Mouse (Mus musculus) ZHBTc4 (cell line): ENCODE measurements around the gene A830031A19Rik.
A peak's percentile ranks its signal among the peaks of the same experiment; 100 is the strongest.

Experiments used
- DNase-seq: peaks from one replicate; pipeline ENCODE4 v3.0.0-alpha.2; 2011; ENCODE audit warnings: low read depth, low spot score

The A830031A19Rik gene

DNA sequence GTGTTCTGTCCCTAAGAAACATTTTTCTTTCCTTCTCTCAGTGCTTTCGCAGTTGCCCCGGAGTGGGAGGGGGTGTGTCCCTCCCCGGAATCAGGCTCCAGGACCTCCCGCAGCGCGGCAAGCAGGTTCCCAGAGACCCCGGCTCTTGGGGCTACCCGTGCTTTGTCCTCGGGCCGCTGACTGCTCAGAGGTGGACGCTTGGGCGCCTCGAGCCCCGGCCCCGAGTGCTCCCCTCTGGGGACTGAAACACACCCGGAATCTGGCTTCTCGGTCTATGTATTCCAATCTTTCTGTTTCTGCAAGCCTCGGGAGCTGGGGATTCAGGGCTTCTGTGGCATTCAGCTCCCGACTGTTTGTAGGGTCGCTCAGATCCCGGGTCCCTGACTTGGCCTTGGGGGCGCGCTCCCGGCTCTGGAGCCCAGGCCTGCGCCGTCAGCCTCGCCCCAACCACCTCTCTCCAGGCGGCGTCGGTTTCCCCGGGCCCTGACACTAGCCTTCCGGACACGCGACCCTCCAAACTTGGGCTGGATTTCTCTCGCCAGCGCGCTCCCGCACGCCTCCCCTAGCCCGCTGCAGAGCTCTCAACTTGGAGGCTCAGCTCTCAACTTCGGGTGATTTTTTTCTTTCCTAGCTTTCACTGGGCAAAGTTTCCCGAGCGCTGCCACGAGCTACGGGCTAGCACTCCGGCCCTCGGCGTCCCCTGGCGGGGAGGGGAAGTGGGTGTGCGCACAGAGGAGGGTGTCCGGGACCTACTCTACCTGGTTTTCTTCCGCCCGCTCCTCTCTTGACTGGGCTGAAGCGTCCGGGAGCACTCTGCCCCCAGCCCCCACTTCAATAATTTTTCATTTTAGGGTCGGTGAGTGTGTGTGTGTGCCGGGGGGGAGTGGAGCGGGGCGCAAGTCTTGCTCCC is 2.2 kb upstream of the A830031A19Rik start:
- DNase-seq = peak; percentile 71

DNA sequence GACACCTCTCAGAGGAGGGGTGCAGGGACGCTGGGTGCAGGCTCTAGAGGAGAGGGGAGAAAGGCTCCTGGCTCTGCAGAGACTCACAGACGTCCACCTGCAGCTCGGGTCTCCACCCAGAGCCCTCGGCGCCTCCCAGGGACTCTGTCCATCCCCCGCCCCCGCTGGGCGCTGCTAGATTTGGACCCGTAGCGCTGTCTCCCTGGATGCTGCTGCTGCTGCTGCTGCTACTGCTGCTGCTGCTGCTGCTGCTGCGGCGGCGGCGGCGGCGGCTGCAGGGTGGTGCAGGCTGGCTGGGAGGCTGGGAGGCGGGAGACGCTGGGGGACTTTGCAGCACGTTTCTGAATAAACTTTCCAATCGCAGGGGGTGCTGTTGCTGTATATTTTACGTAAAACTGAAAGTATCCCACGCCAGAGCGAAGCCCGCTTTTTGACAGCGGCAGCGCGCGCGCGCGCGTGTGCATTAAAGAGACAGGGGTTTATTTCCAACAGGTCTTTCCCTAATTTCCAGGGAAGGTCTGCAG is 1.3 kb upstream of the A830031A19Rik start:
- peak; percentile 71 for DNase-seq

DNA sequence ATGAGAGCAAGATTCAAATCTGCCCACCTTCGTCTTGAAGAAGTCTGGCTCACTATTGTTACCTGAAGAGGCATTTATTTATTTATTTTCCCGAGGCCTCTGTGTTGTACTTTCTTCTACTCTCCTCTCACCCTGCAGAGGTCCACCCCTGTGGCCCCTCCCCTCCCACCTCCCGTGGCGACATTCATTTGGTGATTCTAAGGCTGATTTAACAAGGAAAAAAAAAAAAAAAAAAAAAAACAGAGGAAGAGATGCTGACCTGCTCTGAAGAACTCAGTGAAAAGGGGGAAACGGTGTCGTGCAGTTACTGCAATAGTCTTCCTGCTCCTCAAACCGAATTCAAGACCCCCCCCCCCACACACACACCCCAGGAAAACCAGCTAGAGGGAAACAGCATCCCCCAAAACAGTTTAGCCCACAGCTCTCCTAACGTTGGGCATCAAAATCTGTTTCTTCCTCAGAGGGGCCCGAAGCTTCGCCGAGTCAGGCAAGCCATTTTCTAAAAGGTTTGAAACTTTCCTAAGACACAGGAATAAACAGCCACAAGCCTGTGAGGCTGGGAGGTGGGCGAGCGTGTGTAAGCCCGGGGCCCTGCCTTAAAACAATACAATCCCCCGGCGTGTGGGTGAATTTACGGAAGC is 752 bp upstream of the A830031A19Rik start:
- DNase-seq = peak; percentile 83

DNA sequence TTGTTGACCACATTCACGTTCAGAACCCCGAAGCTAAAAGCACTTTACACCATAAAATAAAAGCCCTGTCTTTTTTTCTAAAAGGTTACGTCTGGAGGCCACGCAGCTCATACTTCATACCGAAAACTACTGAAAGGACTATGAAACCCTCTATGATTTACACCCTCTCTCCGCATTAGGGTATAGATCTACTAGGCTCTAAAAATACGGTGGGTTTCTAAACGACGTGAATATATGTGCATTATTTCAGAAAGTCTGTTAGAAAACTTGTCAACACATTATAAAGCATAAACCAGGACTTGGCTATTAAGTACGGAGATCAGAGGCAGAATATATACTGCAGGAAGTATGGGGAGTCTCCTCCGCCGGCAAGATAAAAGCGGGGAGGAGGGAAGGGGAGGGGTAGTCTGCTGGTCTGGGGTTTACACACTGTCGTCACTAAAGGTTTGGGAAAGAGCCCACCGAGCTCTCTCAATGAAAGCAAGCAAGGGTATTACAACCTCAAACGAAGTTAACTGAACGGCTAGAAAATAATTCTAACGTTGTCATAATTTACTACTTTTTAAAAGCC is 748 bp downstream of the A830031A19Rik start:
- no peak for DNase-seq

DNA sequence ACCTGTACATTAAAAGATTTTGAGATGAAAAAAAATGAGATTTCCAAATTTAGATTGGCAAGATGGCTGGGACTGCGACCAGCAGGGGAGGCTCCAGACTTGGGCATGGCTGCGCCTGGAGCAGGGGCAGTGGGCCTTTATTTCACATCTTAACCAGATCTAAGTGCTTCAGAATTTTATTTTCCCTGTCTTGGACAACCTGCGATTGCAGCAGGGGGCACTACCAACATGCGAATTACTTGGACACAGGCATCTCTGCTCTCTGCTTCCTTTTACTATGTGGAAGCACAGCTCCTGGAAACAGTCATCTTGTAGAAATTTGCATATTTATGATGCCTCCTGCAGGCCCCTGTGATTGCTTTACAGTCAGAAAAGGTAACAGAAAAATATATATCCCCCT is 9.5 kb downstream of the A830031A19Rik start:
- DNase-seq = no peak

DNA sequence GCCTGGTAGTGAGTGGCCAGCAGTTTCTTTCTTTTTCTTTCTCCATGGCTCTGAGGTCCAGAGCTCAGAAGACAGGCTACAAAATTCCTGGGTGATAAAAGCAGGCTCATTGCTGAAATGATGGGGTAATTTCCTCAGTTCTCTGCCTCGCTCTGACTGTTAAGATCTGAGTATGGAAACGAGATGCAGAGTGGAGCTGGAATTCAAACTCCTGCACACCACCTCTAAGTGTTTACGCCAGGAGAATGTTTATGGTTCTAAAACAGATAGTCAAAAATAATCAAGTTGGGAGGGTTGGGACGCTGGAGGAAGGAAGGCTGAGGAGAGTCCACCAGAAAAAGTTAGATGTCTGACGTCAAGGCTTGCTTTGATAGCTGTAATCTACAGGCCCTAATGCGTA is 10.6 kb downstream of the A830031A19Rik start:
- DNase-seq = no peak

DNA sequence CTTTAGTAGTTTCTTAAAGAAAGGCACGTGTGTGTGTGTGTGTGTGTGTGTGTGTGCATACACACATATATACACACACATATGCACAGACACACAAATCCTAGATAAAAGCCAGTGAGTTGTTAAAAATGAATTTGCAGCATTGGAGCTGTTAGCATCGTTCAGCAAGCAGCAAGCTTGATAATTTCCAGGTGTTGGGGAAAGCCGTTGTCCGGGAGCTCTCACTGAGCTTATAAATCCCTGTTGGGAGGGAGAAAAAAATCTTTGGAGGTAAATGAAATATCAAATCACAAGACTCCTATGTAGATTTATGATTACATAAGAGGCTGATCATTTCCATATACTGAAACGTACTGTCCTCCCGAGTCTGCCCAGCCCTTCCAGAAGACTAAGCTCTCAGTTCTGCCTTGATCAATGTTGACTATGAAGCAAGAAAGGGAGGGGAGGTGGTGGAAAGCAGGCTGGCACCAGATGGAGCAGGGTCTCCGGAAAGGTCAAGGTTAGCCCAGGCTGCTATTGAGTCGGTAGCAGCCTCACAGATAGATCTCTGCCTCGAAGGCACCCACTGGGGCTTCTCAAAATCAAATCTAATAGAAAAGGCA is 12.3 kb downstream of the A830031A19Rik start:
- DNase-seq = no peak

DNA sequence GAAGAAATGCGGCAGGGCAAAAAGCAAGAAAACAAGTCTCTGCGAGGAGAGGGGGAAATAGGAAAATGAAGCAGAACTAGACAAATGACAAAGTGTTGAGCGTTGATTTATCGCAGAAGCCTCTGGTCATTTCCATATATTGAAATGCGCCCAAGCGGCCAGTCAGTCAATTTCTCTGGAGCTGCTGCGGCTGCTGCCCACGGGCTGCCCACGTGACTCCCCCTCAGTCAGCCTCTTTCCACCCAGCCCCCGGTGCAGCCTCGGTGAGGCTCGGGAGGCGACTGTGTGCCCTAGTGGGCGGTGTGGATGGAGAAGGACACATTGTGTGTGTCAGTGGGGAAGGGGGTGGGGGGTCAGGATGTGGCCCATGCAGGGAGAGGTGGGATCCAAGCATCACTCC is 13.0 kb downstream of the A830031A19Rik start:
- DNase-seq = no peak

DNA sequence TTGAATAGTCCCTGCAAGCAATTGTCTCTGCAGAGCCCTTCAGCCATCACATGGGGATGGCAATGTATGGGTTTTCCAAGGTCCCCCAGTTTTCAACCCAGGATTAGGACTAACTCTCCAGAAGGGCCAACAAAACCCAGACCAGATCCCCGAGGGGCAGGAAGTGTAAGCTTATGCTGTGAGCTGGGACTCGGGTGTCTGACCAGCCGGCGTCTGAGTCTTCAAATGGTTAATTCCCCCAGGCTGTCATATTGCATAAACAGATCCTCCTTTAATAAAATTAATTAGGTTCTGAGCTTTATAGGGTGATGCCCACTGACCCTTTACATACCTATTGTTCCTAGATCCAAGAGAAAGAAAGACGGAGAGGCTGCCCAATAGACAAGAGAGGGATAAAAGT is 14.4 kb downstream of the A830031A19Rik start:
- no peak for DNase-seq

DNA sequence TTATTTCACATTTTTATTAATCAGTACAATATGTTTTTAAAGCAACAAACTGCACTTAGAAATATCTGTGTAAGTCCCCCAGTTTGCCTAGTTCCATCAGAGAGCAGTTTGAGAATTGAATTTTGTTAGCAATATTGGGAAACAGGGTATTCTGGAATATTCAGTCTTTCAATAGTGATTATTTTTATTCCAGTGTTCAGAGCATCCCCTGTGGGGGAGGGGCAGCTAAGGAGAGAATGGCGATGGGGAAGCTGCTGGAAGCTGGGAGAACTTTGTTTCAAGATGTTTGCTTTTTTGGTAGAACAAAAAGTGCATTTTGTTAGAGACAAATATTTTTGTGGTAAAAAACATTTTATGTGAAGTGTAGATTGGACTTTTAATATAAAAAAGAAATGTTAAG is 15.7 kb downstream of the A830031A19Rik start:
- DNase-seq = no peak

DNA sequence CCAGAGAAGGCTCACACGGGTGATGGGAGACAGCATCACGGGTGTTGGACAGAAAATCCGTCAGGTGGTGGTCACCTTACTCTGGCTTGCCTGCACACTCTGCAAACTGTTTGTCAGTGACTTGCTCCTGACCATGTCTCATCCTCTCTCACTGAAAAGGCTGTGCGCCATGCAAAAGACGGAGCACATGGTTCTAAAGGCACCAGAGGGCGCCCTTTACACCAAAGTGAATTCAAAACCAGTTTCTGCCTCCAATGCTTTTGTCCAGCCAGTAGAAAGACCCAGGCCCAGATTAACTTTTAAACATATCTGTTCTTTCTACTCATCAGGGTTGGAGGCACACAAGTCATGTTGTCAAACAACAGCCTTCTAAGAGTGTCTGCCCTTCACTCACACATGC is 22.0 kb downstream of the A830031A19Rik start:
- DNase-seq = peak; percentile 74

DNA sequence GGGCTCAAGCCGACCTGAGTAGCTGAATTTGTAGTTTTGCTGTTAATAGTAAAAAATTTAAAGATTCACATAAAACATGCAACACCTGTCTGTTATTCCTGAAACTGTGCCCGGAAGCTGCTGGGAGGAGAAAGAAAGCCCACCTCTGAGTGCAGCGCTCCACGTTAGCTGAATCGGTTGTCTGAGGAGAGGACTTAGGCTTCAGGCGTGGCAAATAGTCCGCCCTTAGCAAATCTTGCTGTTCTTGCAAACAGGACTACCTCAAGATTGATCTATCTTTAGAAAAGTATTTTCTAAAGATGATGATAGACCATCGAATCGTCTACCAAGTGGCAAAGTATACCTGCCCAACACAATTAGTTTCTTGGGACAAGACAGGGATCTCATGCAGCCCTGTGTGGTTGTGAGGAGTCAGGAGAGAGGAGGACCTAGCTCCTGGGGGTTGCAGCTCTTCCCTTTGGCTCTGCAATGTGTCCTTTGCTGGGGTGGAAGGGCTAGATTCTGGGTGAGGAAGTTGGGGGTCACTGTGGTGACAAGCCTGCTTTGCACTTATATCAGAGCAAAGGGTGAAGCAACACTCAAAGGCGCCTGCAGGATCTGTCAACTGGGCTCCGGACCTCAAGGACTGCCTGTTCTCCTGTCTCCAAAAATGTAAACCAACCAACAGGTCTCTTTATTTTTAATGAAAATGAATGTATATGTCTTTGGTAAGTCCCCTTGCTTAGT is 24.7 kb downstream of the A830031A19Rik start:
- no peak for DNase-seq

DNA sequence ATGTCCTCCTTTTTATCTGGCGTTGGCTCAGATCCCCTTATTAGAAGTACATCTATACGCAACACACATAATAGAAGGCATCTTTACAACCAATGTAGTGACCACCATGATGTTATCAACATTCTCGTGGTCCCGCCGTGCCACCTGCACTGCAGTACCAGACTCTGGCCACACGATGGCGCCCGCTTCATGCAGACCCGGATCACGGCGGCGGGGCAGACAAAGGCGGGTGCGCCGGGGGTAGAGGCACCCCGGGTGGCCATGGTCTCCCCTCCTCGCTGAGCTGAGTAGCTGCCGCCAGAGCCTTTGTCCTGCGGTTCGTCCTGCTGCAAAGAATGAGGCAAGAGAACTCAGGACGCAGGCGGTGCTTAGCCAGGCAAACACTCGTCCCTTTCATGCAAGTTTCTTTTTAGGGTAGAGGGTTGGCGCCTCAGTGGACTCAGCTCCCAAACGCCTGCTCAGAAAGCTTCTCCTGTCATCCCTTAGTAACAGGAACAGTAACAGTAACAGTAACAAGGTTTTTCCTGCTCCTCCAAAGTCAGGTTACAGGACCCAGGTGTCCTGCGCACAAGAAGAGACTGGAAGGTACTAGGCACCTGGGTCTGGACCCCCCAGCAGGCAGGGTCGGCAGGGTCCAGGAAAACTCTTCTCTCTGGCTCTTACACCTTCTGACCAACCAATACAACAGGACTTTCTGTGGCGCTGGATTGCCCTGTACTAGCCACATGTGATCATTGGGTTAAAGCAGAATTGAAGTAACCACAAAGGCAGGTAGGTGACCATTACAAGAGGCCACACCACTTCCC is 25.4 kb downstream of the A830031A19Rik start:
- peak; percentile 85 for DNase-seq

DNA sequence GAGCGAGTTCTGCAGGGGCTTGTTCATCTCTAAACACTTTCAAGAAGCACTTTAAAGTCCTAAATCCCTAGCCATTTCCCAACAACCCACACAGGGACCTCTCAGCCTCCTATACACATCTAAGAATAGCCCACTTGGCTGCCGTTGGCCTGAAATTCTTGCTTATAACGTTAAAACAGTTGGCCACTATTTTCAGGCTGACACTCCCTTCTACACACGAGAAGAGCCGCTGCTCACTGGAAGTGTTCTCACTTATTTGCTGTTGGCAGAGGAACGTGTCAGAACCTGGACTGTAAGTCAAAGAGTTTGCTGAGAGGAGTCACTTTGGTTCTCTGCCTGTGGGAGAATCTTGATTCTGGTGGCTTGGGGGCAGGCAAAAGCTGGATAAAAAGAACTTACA is 30.8 kb downstream of the A830031A19Rik start:
- no peak for DNase-seq

DNA sequence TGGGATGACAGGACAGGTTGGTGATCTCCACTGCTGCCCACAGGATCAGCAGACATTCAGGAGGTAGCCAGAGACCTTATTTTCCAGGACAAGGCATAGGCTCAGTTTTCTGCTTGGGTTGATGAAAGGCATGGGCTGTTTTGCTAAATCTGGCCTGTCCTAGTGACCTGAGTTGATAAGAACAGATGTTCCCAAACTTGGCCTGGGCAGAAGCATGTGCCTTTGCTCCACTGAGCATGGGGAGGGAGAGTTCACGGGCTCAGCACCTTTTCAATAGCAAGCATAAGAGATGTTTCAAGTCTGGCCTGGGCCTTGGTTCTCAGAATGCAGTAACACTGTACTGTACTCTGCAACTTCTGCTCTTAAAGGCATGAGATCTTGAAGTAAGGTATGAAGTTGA is 54.1 kb downstream of the A830031A19Rik start:
- DNase-seq = no peak

DNA sequence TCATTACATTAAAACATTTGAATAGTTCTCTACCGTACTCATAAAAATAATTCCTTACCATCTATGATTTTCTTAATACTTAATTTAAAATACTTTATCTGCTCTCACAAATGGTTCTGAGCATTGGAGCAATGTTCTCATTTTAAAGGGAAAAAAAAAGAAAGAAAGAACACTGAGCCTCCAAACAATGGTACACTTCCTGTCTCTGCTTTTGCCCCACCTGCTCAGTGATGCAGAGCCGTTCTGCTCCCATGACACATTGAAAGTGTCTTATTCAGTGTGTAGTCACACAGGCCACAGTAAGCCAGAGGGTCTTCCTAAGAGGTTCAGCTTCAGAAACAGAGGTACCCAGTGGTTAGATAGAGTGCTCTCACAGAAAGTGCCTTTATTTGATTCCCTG is 56.1 kb downstream of the A830031A19Rik start:
- no peak for DNase-seq

DNA sequence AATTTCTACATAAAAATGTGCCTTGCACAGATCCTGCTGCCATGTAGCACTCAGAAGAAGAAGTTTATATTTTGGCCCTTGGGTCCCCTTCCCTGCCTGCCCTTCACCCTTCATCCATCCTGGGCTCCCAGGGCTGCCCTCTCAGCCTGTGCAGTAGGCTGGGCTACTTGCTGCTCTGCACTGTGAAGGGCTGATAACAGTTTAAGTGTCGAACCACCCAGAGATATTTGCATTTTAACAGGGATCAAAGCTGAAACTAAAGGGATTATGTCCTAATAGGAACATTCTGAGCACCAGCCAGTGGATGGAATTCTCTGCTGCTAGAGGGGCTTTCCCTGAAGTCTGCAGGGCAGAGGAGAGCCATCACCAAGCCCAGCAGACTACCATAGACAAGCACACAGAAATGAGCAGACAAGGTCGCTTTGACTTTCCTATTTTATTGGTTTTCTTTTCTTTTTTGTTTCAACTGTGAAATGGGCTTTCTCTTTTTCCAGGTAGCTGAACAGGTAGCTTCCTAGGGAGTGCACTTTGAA is 58.1 kb downstream of the A830031A19Rik start:
- peak; percentile 9 for DNase-seq

DNA sequence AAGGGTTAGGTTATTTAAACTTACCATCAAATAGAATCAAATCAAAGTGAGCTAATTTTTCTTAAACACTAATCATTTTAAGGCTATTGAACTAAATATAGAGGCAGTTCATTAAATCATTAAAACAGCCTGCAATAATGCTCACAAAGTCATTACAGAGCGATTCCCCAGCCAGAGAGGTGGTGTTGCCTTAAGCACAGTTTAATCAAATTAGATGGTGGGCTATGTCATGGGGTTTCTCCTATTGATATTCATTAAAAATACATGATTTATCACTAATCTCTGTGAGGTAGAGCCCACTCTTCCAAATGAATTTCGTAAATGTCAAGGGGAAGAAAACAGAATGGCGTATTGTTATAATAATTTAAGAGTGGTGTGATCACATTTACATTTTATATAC is 58.8 kb downstream of the A830031A19Rik start:
- DNase-seq = no peak

DNA sequence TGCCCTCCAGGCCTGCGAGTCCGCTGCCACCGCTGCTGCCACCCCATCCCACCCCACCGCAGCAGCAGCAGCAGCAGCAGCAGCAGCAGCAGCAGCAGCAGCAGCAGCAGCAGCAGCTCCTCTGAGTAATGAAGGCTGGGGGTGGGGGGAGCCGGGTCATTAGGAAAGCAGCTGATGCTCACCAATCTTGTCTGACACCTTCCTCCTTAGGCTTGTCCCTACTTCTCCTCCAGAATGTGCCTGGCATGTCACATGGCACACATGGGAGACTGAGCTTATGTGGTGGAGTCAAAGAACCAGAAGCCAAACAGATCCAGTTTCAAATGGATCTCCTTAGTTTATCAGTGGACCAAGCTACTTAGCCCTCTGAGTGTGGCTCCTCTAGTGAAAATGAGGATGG is 60.2 kb downstream of the A830031A19Rik start:
- no peak for DNase-seq

DNA sequence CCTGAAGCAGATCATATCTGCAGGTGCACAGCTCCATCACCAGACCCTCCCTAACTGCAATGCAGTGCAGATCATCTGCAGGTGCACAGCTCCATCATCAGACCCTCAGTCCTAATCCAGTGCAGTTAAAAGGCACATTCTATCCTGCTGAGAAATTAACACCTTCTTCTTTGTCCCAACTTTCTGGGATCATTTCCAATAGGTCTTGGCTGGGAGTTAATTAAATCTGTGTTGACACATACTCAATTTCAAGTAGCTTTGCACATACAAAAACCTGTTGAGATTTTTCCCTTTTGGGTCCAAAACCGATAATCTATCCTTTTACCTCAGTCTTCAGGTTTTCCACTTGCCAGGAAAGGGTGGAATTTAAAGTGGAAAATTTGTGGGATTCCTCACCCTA is 62.6 kb downstream of the A830031A19Rik start:
- no peak for DNase-seq
